Mouse (Mus musculus): ENCODE measurements around the gene Aunip. TPM values are rescaled to one million over a fixed set of nuclear protein-coding genes. Genes with fewer than 3 reads are reported as not detected.
"Not testable (repeated sequence)": the region's sequence is repeated elsewhere in the genome, so short reads cannot be mapped to it uniquely, and the experiment has no call there.

Aunip gene
- polyA plus RNA-seq, 1 experiment from 2014 or later: 0.78 TPM

GRCm38 (mm10) chr4:134494161-134494560, 16.6 kb upstream of the Aunip start:
- H3K36me3 ChIP-seq (ENCODE audit: control insufficient read depth, insufficient read depth, low read length); DNase-seq; H3K9ac ChIP-seq (replicated peaks; ENCODE audit: low read length); H3K9me3 ChIP-seq (ENCODE audit: control insufficient read depth, low read length); H3K27me3 ChIP-seq (ENCODE audit: control insufficient read depth, insufficient read depth, low read length); ATAC-seq (ENCODE audit: low FRiP score, low TSS enrichment); H3K27ac ChIP-seq (replicated peaks; ENCODE audit: low read depth, low read length); H3K4me2 ChIP-seq (ENCODE audit: low read length); H3K4me3 ChIP-seq (replicated peaks; ENCODE audit: low read depth, low read length): not testable (repeated sequence)
- H3K4me1 ChIP-seq (ENCODE audit: control insufficient read depth, insufficient read depth, low read length): peaks cover 21% of the 10 kb centered on the region
- WGBS: 93% methylated on average over 6 of the region's 6 CpGs

GRCm38 (mm10) chr4:134494780-134495545, 15.8 kb upstream of the Aunip start:
- no peak for ATAC-seq (ENCODE audit: low FRiP score, low TSS enrichment)

GRCm38 (mm10) chr4:134495546-134495923, 15.3 kb upstream of the Aunip start:
- H3K27ac ChIP-seq (replicated peaks; ENCODE audit: low read depth, low read length): 0 out of 2 replicates have a peak overlapping the region, but pooled peaks have one; percentile 0
- DNase-seq: no peak
- 66% methylated on average over 5 of the region's 5 CpGs for WGBS

More at GRCm38 (mm10) chr4:134494780-134495545, 15.8 kb upstream of the Aunip start:
- no peak overlapping the region for H3K4me2 ChIP-seq (ENCODE audit: low read length)
- H3K4me3 ChIP-seq (replicated peaks; ENCODE audit: low read depth, low read length): no peak overlapping the region
- peaks cover 21% of the 10 kb centered on the region for H3K4me1 ChIP-seq (ENCODE audit: control insufficient read depth, insufficient read depth, low read length)
- DNase-seq: peak; percentile 69
- H3K9me3 ChIP-seq (ENCODE audit: control insufficient read depth, low read length): no peaks in the 10 kb centered on the region
- 0 out of 2 replicates have a peak overlapping the region, but pooled peaks have one; percentile 0 for H3K27ac ChIP-seq (replicated peaks; ENCODE audit: low read depth, low read length)
- WGBS: 63% methylated on average over 16 of the region's 16 CpGs
- no peaks in the 10 kb centered on the region for H3K36me3 ChIP-seq (ENCODE audit: control insufficient read depth, insufficient read depth, low read length)
- H3K9ac ChIP-seq (replicated peaks; ENCODE audit: low read length): no peak overlapping the region
- no peaks in the 10 kb centered on the region for H3K27me3 ChIP-seq (ENCODE audit: control insufficient read depth, insufficient read depth, low read length)

GRCm38 (mm10) chr4:134496595-134497210, 14.1 kb upstream of the Aunip start, which contains the start of gene Paqr7:
Paqr7 (plus strand) TSS chr4:134496697.
- Histone ChIP-seq H3K4me1 (ENCODE audit: control insufficient read depth, insufficient read depth, low read length) (peaks cover 21% of the 10 kb centered on the region), H3K9me3 (ENCODE audit: control insufficient read depth, low read length) (no peaks in the 10 kb centered on the region), H3K4me2 (ENCODE audit: low read length) (peak within 1 kb of the TSS; percentile 92), H3K27ac (replicated peaks; ENCODE audit: low read depth, low read length) (peak within 1 kb of the TSS; percentile 66), H3K9ac (replicated peaks; ENCODE audit: low read length) (peak within 1 kb of the TSS; percentile 65), H3K36me3 (ENCODE audit: control insufficient read depth, insufficient read depth, low read length) (no peaks in the 10 kb centered on the region), H3K27me3 (ENCODE audit: control insufficient read depth, insufficient read depth, low read length) (no peaks in the 10 kb centered on the region), H3K4me3 (replicated peaks; ENCODE audit: low read depth, low read length) (peak within 1 kb of the TSS; percentile 52)
- 4% methylated on average over 35 of the region's 35 CpGs for WGBS
- DNase-seq: peak; percentile 77
- ATAC-seq (ENCODE audit: low FRiP score, low TSS enrichment): peak; percentile 55; the same call in 1 of the 2 replicates

More at GRCm38 (mm10) chr4:134495546-134495923, 15.3 kb upstream of the Aunip start:
- H3K4me1 ChIP-seq (ENCODE audit: control insufficient read depth, insufficient read depth, low read length): peaks cover 21% of the 10 kb centered on the region
- H3K36me3 ChIP-seq (ENCODE audit: control insufficient read depth, insufficient read depth, low read length): no peaks in the 10 kb centered on the region
- no peaks in the 10 kb centered on the region for H3K9me3 ChIP-seq (ENCODE audit: control insufficient read depth, low read length)
- H3K4me3 ChIP-seq (replicated peaks; ENCODE audit: low read depth, low read length): no peak overlapping the region
- ATAC-seq (ENCODE audit: low FRiP score, low TSS enrichment): no peak
- no peak overlapping the region for H3K9ac ChIP-seq (replicated peaks; ENCODE audit: low read length)
- no peak overlapping the region for H3K4me2 ChIP-seq (ENCODE audit: low read length)
- H3K27me3 ChIP-seq (ENCODE audit: control insufficient read depth, insufficient read depth, low read length): no peaks in the 10 kb centered on the region

- H3K4me2 ChIP-seq (ENCODE audit: low read length): peak overlapping the region; percentile 92
- peak overlapping the region; percentile 66 for H3K27ac ChIP-seq (replicated peaks; ENCODE audit: low read depth, low read length)
- H3K9me3 ChIP-seq (ENCODE audit: control insufficient read depth, low read length): no peaks in the 10 kb centered on the region
- H3K27me3 ChIP-seq (ENCODE audit: control insufficient read depth, insufficient read depth, low read length): no peaks in the 10 kb centered on the region
- WGBS: 9% methylated on average over 6 of the region's 6 CpGs
- peak overlapping the region; percentile 65 for H3K9ac ChIP-seq (replicated peaks; ENCODE audit: low read length)
- H3K36me3 ChIP-seq (ENCODE audit: control insufficient read depth, insufficient read depth, low read length): no peaks in the 10 kb centered on the region
- peaks cover 21% of the 10 kb centered on the region for H3K4me1 ChIP-seq (ENCODE audit: control insufficient read depth, insufficient read depth, low read length)
- peak overlapping the region; percentile 52 for H3K4me3 ChIP-seq (replicated peaks; ENCODE audit: low read depth, low read length)
- ATAC-seq (ENCODE audit: low FRiP score, low TSS enrichment) (peak; percentile 27; the same call in 1 of the 2 replicates), DNase-seq (peak; percentile 45)
These were observed 13.6 kb upstream of the Aunip start for GRCm38 (mm10) chr4:134497223-134497622.

GRCm38 (mm10) chr4:134497986-134498731, 12.6 kb upstream of the Aunip start:
- no peak for ATAC-seq (ENCODE audit: low FRiP score, low TSS enrichment)
- H3K4me1 ChIP-seq (ENCODE audit: control insufficient read depth, insufficient read depth, low read length): peaks cover 21% of the 10 kb centered on the region
- WGBS: 66% methylated on average over 12 of the region's 12 CpGs
- H3K9me3 ChIP-seq (ENCODE audit: control insufficient read depth, low read length): no peaks in the 10 kb centered on the region
- H3K27me3 ChIP-seq (ENCODE audit: control insufficient read depth, insufficient read depth, low read length): no peaks in the 10 kb centered on the region
- 0 out of 2 replicates have a peak overlapping the region, but pooled peaks have one; percentile 65 for H3K9ac ChIP-seq (replicated peaks; ENCODE audit: low read length)
- DNase-seq: peak; percentile 37
- H3K36me3 ChIP-seq (ENCODE audit: control insufficient read depth, insufficient read depth, low read length): no peaks in the 10 kb centered on the region
- H3K4me2 ChIP-seq (ENCODE audit: low read length): peak overlapping the region; percentile 92
- peak overlapping the region; percentile 66; the same call in 1 of the 2 replicates for H3K27ac ChIP-seq (replicated peaks; ENCODE audit: low read depth, low read length)
- no peak overlapping the region for H3K4me3 ChIP-seq (replicated peaks; ENCODE audit: low read depth, low read length)

- not testable (repeated sequence) for H3K9ac ChIP-seq (replicated peaks; ENCODE audit: low read length); H3K4me3 ChIP-seq (replicated peaks; ENCODE audit: low read depth, low read length); H3K27ac ChIP-seq (replicated peaks; ENCODE audit: low read depth, low read length); H3K36me3 ChIP-seq (ENCODE audit: control insufficient read depth, insufficient read depth, low read length); DNase-seq; ATAC-seq (ENCODE audit: low FRiP score, low TSS enrichment); H3K27me3 ChIP-seq (ENCODE audit: control insufficient read depth, insufficient read depth, low read length); H3K4me2 ChIP-seq (ENCODE audit: low read length); H3K9me3 ChIP-seq (ENCODE audit: control insufficient read depth, low read length)
- 88% methylated on average over 6 of the region's 6 CpGs for WGBS
- H3K4me1 ChIP-seq (ENCODE audit: control insufficient read depth, insufficient read depth, low read length): peaks cover 21% of the 10 kb centered on the region
These were observed 11.8 kb upstream of the Aunip start for GRCm38 (mm10) chr4:134498983-134499382.

GRCm38 (mm10) chr4:134501095-134501494, 9.7 kb upstream of the Aunip start:
- no peaks in the 10 kb centered on the region for H3K27me3 ChIP-seq (ENCODE audit: control insufficient read depth, insufficient read depth, low read length)
- H3K36me3 ChIP-seq (ENCODE audit: control insufficient read depth, insufficient read depth, low read length): no peaks in the 10 kb centered on the region
- 97% methylated on average over 6 of the region's 6 CpGs for WGBS
- ATAC-seq (ENCODE audit: low FRiP score, low TSS enrichment) (no peak), DNase-seq (no peak)
- no peak overlapping the region for H3K4me3 ChIP-seq (replicated peaks; ENCODE audit: low read depth, low read length)
- H3K4me1 ChIP-seq (ENCODE audit: control insufficient read depth, insufficient read depth, low read length): peaks cover 16% of the 10 kb centered on the region
- H3K9ac ChIP-seq (replicated peaks; ENCODE audit: low read length): no peak overlapping the region
- H3K27ac ChIP-seq (replicated peaks; ENCODE audit: low read depth, low read length): no peak overlapping the region
- H3K9me3 ChIP-seq (ENCODE audit: control insufficient read depth, low read length): no peaks in the 10 kb centered on the region
- no peak overlapping the region for H3K4me2 ChIP-seq (ENCODE audit: low read length)
